Mouse (Mus musculus): Measurements from ENCODE around the gene Sept6.

- TF ChIP-seq ZC3H11A (IDR thresholded peaks at IDR 0.05; ENCODE audit: low read depth, low read length) (no peak), POLR2A (IDR thresholded peaks at IDR 0.05; ENCODE audit: low read depth, low read length) (no peak), TCF12 (IDR thresholded peaks at IDR 0.05; ENCODE audit: low read depth, low read length) (no peak), E2F4 (IDR thresholded peaks at IDR 0.05; ENCODE audit: insufficient replicate concordance, low read depth, low read length) (no peak), CTCF (conservative IDR thresholded peaks at IDR 0.05 in 1 of 2, IDR thresholded peaks at IDR 0.05 in 1 of 2; ENCODE audit: low read depth in 2 of 2, low read length in 2 of 2) (no peak), EP300 (IDR thresholded peaks at IDR 0.05; ENCODE audit: low read length) (no peak), MAX (IDR thresholded peaks at IDR 0.05; ENCODE audit: low read length) (no peak), ZNF384 (IDR thresholded peaks at IDR 0.05; ENCODE audit: low read depth, low read length) (no peak), MXI1 (IDR thresholded peaks at IDR 0.05; ENCODE audit: low read depth, low read length) (no peak), CHD1 (IDR thresholded peaks at IDR 0.05; ENCODE audit: low read depth, low read length) (no peak), TBP (conservative IDR thresholded peaks at IDR 0.05; ENCODE audit: low read depth, low read length) (no peak), KAT2A (IDR thresholded peaks at IDR 0.05; ENCODE audit: insufficient replicate concordance, low read length) (no peak), ZMIZ1 (IDR thresholded peaks at IDR 0.05; ENCODE audit: low read depth, low read length) (no peak), USF1 (IDR thresholded peaks at IDR 0.05; ENCODE audit: low read depth, low read length) (no peak)
Observed at GRCm38 (mm10) chrX:36991694-36992093, at the start of gene Sept6.

All from CH12.LX (cell line).